Mouse (Mus musculus): ENCODE measurements at regions not wholly inside any gene's neighbourhood (a gene's known extent, or its start where the extent isn't known, plus 50 kb on each side); places are given as distances from the start of the nearest gene placed in this dataset.
A peak's percentile ranks its signal among the peaks of the same experiment; 100 is the strongest.

GRCm38 (mm10) chr1:163496416-163496815, 92.9 kb upstream of the Gorab start:
- H3K9ac ChIP-seq (ENCODE audit: low read depth, low read length) = no peak overlapping the region
- H3K36me3 ChIP-seq (ENCODE audit: insufficient read depth, low read length) = no peaks in the 10 kb centered on the region
- 55% methylated on average over 1 of the region's 1 CpGs for WGBS

GRCm38 (mm10) chr1:163488532-163488931, 85.1 kb upstream of the Gorab start:
- H3K4me3 ChIP-seq (replicated peaks; ENCODE audit: low read depth, low read length) = no peak overlapping the region
- no peaks in the 10 kb centered on the region for H3K36me3 ChIP-seq (ENCODE audit: insufficient read depth, low read length)
- H3K4me1 ChIP-seq (replicated peaks; ENCODE audit: insufficient read depth, low read length) = no peaks in the 10 kb centered on the region
- H3K9me3 ChIP-seq (replicated peaks; ENCODE audit: low read length) = no peaks in the 10 kb centered on the region
- no peak for TF ChIP-seq CTCF (IDR thresholded peaks at IDR 0.05; ENCODE audit: low read depth)
- no peaks in the 10 kb centered on the region for H3K27me3 ChIP-seq (ENCODE audit: insufficient read depth, low read length)
- no peak overlapping the region for H3K9ac ChIP-seq (ENCODE audit: low read depth, low read length)
- H3K27ac ChIP-seq = no peak overlapping the region
- ATAC-seq (replicated peaks; ENCODE audit: low FRiP score, low read depth) (no peak), DNase-seq (ENCODE audit: low spot score) (no peak)
- H3K4me2 ChIP-seq (ENCODE audit: low read length) = no peak overlapping the region
- 63% methylated on average over 6 of the region's 6 CpGs for WGBS

More at GRCm38 (mm10) chr1:163496416-163496815, 92.9 kb upstream of the Gorab start:
- Histone ChIP-seq H3K27ac (no peak overlapping the region), H3K9me3 (replicated peaks; ENCODE audit: low read length) (no peaks in the 10 kb centered on the region), H3K4me3 (replicated peaks; ENCODE audit: low read depth, low read length) (no peak overlapping the region), H3K27me3 (ENCODE audit: insufficient read depth, low read length) (no peaks in the 10 kb centered on the region), H3K4me1 (replicated peaks; ENCODE audit: insufficient read depth, low read length) (no peaks in the 10 kb centered on the region), H3K4me2 (ENCODE audit: low read length) (no peak overlapping the region)
- TF ChIP-seq CTCF (IDR thresholded peaks at IDR 0.05; ENCODE audit: low read depth) = no peak
- ATAC-seq (replicated peaks; ENCODE audit: low FRiP score, low read depth) (no peak), DNase-seq (ENCODE audit: low spot score) (peak; percentile 14)

GRCm38 (mm10) chr1:163488109-163488508, 84.6 kb upstream of the Gorab start:
- no peaks in the 10 kb centered on the region for H3K36me3 ChIP-seq (ENCODE audit: insufficient read depth, low read length)
- 77% methylated on average over 4 of the region's 4 CpGs for WGBS
- H3K27ac ChIP-seq = no peak overlapping the region
- H3K4me3 ChIP-seq (replicated peaks; ENCODE audit: low read depth, low read length) = no peak overlapping the region
- no peak for DNase-seq (ENCODE audit: low spot score)
- H3K9ac ChIP-seq (ENCODE audit: low read depth, low read length) = no peak overlapping the region
- H3K9me3 ChIP-seq (replicated peaks; ENCODE audit: low read length) = no peaks in the 10 kb centered on the region
- TF ChIP-seq CTCF (IDR thresholded peaks at IDR 0.05; ENCODE audit: low read depth) = no peak
- ATAC-seq (replicated peaks; ENCODE audit: low FRiP score, low read depth) = no peak
- no peaks in the 10 kb centered on the region for H3K27me3 ChIP-seq (ENCODE audit: insufficient read depth, low read length)
- H3K4me1 ChIP-seq (replicated peaks; ENCODE audit: insufficient read depth, low read length) = no peaks in the 10 kb centered on the region
- H3K4me2 ChIP-seq (ENCODE audit: low read length) = no peak overlapping the region

- 73% methylated on average over 3 of the region's 3 CpGs for WGBS
- Histone ChIP-seq H3K4me1 (replicated peaks; ENCODE audit: insufficient read depth, low read length) (no peaks in the 10 kb centered on the region), H3K9ac (ENCODE audit: low read depth, low read length) (no peak overlapping the region), H3K4me3 (replicated peaks; ENCODE audit: low read depth, low read length) (no peak overlapping the region), H3K4me2 (ENCODE audit: low read length) (no peak overlapping the region), H3K36me3 (ENCODE audit: insufficient read depth, low read length) (no peaks in the 10 kb centered on the region), H3K9me3 (replicated peaks; ENCODE audit: low read length) (no peaks in the 10 kb centered on the region), H3K27ac (no peak overlapping the region), H3K27me3 (ENCODE audit: insufficient read depth, low read length) (no peaks in the 10 kb centered on the region)
- DNase-seq (ENCODE audit: low spot score) (no peak), ATAC-seq (replicated peaks; ENCODE audit: low FRiP score, low read depth) (no peak)
- no peak for TF ChIP-seq CTCF (IDR thresholded peaks at IDR 0.05; ENCODE audit: low read depth)
Observed at GRCm38 (mm10) chr1:163483098-163483497, 79.6 kb upstream of the Gorab start.

GRCm38 (mm10) chr1:163477478-163478167, 74.2 kb upstream of the Gorab start:
- ATAC-seq (replicated peaks; ENCODE audit: low FRiP score, low read depth) (no peak), DNase-seq (ENCODE audit: low spot score) (no peak)
- WGBS = 59% methylated on average over 4 of the region's 4 CpGs
- no peaks in the 10 kb centered on the region for H3K9me3 ChIP-seq (replicated peaks; ENCODE audit: low read length)
- no peak overlapping the region for H3K9ac ChIP-seq (ENCODE audit: low read depth, low read length)
- no peak overlapping the region for H3K4me2 ChIP-seq (ENCODE audit: low read length)
- no peak overlapping the region for H3K4me3 ChIP-seq (replicated peaks; ENCODE audit: low read depth, low read length)
- H3K27me3 ChIP-seq (ENCODE audit: insufficient read depth, low read length) = no peaks in the 10 kb centered on the region
- TF ChIP-seq CTCF (IDR thresholded peaks at IDR 0.05; ENCODE audit: low read depth) = no peak
- H3K36me3 ChIP-seq (ENCODE audit: insufficient read depth, low read length) = no peaks in the 10 kb centered on the region
- no peaks in the 10 kb centered on the region for H3K4me1 ChIP-seq (replicated peaks; ENCODE audit: insufficient read depth, low read length)
- H3K27ac ChIP-seq = no peak overlapping the region

GRCm38 (mm10) chr1:163461194-163461593, 57.7 kb upstream of the Gorab start:
- DNase-seq (ENCODE audit: low spot score) (no peak), ATAC-seq (replicated peaks; ENCODE audit: low FRiP score, low read depth) (no peak)
- no peak for TF ChIP-seq CTCF (IDR thresholded peaks at IDR 0.05; ENCODE audit: low read depth)
- Histone ChIP-seq H3K27me3 (ENCODE audit: insufficient read depth, low read length) (no peaks in the 10 kb centered on the region), H3K9me3 (replicated peaks; ENCODE audit: low read length) (no peaks in the 10 kb centered on the region), H3K4me3 (replicated peaks; ENCODE audit: low read depth, low read length) (no peak overlapping the region), H3K9ac (ENCODE audit: low read depth, low read length) (no peak overlapping the region), H3K27ac (no peak overlapping the region), H3K4me1 (replicated peaks; ENCODE audit: insufficient read depth, low read length) (no peaks in the 10 kb centered on the region), H3K36me3 (ENCODE audit: insufficient read depth, low read length) (no peaks in the 10 kb centered on the region), H3K4me2 (ENCODE audit: low read length) (no peak overlapping the region)
- WGBS = 69% methylated on average over 13 of the region's 13 CpGs

- H3K27ac ChIP-seq = no peak overlapping the region
- no peak overlapping the region for H3K4me3 ChIP-seq (replicated peaks; ENCODE audit: low read depth, low read length)
- H3K9me3 ChIP-seq (replicated peaks; ENCODE audit: low read length) = no peaks in the 10 kb centered on the region
- no peaks in the 10 kb centered on the region for H3K4me1 ChIP-seq (replicated peaks; ENCODE audit: insufficient read depth, low read length)
- TF ChIP-seq CTCF (IDR thresholded peaks at IDR 0.05; ENCODE audit: low read depth) = no peak
- no peak overlapping the region for H3K4me2 ChIP-seq (ENCODE audit: low read length)
- 89% methylated on average over 8 of the region's 8 CpGs for WGBS
- no peak for ATAC-seq (replicated peaks; ENCODE audit: low FRiP score, low read depth)
- H3K36me3 ChIP-seq (ENCODE audit: insufficient read depth, low read length) = no peaks in the 10 kb centered on the region
- H3K27me3 ChIP-seq (ENCODE audit: insufficient read depth, low read length) = no peaks in the 10 kb centered on the region
- DNase-seq (ENCODE audit: low spot score) = no peak
- no peak overlapping the region for H3K9ac ChIP-seq (ENCODE audit: low read depth, low read length)
Observed at GRCm38 (mm10) chr1:163456366-163456765, 52.9 kb upstream of the Gorab start.
